Mouse (Mus musculus) skeletal muscle tissue, adult 2 months (tissue): ENCODE measurements around the gene Ebf1.

Experiments
- DNase-seq: peaks from one replicate; pipeline ENCODE4 v3.0.0-alpha.2; 2012; ENCODE audit warnings: low read depth, low spot score

Gene Ebf1

DNA sequence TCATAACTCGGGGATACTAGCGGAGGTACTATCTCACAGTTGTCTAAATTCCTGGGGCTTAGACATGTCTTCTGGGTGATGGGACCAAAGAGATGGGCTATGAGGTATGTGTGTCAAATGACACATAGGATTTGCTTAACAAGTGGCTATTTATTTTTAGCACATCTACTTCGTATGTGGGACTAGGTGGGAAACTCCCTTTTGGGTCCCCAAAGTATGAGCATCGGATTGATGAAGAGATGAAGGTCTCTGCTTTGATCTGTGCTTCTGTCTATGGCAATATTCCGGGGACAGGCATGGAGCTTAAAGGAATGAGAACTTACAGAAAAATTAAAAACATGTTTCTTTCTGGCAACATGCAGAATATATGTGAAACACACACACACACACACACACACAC is 44.8 kb downstream of the Ebf1 start:
- no peak for DNase-seq

GRCm38 (mm10) chr11:44663609-44664141 is 46.6 kb downstream of the Ebf1 start:
- DNase-seq, result no peak

DNA sequence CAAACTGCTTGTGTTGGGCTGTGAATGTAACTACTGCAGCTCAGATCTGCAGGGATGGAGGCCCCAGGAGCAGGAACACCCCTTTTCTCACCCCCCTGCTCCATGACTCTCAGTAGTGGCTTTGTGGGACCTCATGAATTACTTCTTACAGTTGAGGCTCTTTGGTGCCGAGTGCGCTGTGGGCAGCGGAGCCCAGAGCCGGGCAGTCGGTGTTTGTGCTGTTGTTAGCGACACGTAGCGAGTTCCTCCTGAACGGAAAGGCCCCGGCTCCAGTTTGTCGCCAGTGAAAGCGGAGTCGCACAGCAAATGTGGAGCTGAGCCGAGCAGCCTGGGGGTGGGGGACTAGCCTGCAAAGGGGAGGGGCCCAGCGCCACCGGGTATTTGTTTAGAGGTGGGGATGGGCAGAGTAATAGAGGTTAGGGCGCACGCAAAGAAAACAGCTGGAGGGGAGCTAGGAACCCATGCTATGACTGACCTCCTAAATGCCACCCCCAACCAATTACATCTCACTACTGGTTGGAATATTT is 48.1 kb downstream of the Ebf1 start:
- no peak for DNase-seq

GRCm38 (mm10) chr11:44665741-44666531 is 48.8 kb downstream of the Ebf1 start:
- no peak for DNase-seq

- DNase-seq, result no peak
Measured at GRCm38 (mm10) chr11:44666741-44667140, 49.6 kb downstream of the Ebf1 start.

DNA sequence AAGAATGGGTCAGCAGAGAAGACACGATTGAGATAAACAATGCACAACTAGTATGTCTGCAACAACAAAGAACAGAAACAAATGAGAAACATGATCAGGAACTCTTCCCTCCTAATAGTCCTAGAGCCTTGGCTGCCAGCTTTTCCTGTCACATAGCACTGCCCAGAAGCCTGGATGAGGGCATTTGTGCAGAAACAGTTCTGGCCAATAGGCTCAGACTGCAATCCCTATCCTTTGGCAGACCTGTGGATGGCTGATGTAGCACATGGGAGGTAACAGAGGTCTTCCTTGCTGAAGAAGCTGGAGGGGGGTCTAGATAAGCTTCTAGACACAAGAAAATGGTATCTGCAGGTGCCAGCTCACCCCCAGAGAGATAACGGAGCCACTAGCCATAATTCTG is 64.2 kb downstream of the Ebf1 start:
- no peak for DNase-seq

DNA sequence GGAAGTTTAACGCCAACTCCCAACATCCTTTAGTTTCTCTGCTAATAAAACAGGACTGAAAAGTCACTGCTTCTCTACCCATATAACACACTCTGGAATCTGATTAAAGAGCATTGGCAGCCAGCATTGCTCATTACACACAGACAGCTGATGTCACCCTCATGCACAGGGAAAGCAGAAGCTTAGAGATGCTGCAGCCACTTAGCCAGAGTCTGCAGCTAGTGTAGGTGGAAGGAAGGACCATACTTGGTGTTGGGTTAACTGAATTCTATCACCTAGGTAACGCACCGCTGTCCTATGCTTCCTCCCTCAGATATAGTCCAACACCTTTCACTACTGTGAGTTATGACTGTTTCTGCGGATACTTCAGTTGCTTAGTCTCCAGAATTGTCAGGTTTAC is 64.9 kb downstream of the Ebf1 start:
- no peak for DNase-seq

GRCm38 (mm10) chr11:44682703-44683539 is 65.8 kb downstream of the Ebf1 start:
- no peak for DNase-seq

GRCm38 (mm10) chr11:44684486-44685076 is 67.5 kb downstream of the Ebf1 start:
- DNase-seq, result no peak

DNA sequence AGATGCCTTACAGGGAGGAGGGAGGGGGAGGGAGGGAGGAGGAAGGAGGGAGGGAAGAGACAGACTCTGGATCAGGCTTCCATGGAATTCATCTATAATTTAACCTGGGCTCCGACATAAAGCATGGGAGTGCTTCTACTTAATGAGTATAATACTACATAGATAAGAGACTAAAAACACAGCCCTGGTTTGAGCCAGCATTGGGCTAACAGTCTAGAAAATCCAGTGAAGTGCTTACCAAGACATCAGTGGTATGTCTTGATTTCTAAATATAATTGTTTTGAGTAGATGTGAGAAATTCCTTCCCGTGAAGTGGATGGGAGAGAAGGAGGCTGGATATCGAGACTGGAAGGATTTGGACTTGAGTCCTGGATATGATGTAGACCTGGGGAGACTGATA is 68.0 kb downstream of the Ebf1 start:
- no peak for DNase-seq

- no peak for DNase-seq
Measured at GRCm38 (mm10) chr11:44685911-44686361, 68.8 kb downstream of the Ebf1 start.

GRCm38 (mm10) chr11:44686378-44686777 is 69.3 kb downstream of the Ebf1 start:
- no peak for DNase-seq

- DNase-seq, result no peak
Measured at GRCm38 (mm10) chr11:44688542-44688941, 71.4 kb downstream of the Ebf1 start.

DNA sequence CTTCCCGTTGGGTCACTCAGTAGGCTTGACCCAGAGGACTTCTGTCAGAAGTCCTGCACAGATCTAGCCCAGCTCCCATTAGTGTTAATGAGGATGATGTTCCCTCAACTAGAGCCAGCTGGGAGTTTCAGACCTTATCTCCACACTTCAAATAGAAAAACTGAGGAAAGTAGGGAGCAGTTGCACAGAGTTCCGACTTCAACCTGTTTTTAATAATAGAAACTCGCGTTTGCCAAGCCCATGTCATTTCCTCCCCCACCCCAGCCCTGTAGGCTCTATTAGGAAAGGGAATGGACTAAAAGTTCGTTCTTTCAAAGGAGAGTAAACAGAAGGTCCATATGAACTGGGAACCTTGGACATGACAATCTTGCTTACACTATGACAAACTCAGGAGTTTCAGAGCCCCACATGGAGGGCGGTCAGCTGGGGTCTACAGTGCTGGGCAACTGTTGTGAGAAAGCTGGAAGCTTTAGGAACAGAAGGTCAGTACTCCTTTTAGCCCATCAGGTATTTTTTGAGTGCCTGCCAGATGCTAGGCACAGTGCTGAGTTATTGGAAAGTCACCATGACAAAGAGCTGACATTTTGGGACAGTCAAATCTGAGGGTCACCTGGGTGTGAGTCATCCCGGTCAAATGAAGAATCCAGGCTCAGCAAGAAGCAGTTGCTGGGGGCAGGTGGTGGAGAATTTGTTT is 72.6 kb downstream of the Ebf1 start:
- no peak for DNase-seq

- no peak for DNase-seq
Measured at GRCm38 (mm10) chr11:44690265-44690572, 73.1 kb downstream of the Ebf1 start.

- no peak for DNase-seq
Measured at GRCm38 (mm10) chr11:44695416-44695815, 78.3 kb downstream of the Ebf1 start.

DNA sequence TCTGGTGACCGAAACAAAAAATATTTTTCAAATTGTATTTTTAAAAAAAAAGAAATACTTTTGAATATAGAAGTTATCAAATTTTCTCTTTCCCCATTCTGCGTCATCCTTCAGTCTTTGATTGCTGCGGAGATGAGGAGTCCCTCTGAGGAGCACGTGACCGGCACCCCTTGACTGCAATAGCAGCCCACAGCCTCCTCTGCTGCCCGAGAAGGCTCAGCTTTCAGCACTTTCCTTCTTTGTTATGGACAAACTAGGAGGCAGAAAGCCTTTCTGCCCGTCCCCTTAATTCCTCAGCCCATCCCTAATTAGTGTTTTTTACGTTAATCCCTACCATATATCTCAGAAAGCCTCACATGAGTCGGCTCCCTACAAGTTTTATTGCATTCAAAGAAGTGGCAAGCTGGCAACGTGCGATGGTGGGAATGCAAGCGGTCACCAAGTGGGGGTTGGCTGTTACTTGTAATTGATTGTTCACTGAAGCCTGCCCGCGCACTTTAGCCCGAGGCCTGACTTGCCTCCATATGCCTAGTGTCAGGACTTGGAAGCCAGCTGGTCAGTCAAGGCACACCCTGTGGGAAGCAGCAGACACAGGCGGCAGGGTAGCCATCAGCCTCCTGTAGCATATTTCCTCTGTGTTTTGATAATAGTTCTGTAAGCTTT is 79.6 kb downstream of the Ebf1 start:
- no peak for DNase-seq

DNA sequence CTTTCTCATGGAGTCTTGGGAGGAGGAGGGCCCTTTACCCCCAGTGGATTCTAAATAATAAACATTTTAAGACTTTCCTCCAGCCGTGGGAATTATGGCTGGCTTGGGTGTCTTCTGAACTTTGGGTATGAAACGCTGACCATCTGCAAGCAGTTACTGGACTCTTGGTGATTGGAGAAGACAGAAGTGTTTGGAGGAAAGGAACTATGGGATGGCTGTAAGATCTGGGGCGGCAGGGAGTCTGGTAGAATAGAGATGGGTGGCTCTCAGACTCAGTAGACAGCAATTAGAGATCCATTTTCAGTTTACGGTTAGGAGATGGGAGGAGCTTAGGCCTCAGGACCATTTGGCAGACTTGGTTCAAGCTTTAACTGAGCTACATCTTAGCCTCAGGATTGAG is 83.1 kb downstream of the Ebf1 start:
- no peak for DNase-seq

DNA sequence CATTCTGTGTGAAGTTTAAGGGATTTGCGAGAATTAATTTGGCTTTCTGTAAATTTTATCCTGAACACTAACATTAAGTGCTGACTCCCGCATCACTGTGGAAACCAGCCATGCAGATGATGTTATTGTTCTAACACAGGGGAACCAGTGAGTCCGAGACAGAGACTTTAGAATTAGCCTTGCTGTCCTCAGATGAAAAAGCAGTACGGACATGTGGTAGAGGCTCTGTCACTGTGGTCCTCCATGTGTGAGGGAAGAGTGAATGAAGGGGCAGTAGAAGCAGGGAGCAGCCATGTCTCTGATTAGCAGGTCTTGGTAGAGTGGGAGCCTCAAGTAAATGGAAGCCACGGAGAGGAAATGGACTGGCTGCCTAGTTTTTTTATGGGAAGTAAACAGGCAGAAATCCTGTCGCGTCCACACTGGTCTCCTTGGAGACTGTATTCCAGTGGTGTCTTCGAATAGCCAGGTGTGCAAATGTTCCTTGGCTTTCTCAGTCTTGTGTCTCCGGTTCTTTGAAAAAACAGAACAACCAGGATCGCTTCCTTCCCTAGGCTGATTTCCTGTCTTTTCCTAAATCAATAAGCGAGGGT is 84.2 kb downstream of the Ebf1 start:
- no peak for DNase-seq

DNA sequence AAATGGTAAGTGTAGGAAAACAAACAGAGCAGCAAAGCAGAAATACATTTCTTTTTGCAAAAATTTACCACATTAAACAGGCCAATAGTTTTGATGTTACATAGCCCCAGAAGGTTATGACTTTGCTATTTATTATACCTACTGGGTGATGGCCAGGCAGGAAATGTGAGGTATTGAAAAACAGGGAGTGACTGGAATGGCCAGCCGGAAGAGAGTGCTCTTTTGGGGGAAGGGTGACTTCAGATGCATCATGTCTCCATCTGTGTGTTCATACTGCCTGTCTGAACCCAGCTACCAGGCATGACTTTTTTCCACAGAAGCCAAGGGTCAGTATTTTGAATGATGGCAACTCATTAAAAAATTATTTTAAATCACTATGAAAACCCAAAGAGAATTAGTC is 84.7 kb downstream of the Ebf1 start:
- no peak for DNase-seq
